Mouse (Mus musculus) kidney, adult 18-20 months (tissue): Measurements from ENCODE around the gene Cnksr3.

Source experiments
- DNase-seq: peaks from one replicate; pipeline ENCODE4 v3.0.0; 2021

The Cnksr3 gene

DNA sequence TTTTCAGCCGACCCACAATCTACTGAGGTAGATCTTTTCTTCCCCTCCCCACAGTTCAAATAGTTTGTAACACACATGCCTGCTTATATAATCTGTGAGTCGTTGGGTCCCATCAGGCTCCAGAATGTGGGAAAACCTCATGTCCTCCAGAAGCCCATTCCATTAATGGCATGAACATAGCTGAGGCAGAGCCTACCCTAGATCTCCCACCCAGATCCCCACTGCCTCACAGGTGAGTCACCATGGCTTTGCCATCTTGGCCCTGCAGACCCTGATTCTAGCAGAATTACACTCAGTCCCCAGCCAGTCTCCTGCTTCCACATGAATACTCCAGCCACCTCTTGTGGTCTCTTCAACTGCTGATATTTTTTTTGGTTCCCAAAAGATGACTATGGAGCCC lies 136.4 kb downstream of the Cnksr3 start:
- no peak for DNase-seq

DNA sequence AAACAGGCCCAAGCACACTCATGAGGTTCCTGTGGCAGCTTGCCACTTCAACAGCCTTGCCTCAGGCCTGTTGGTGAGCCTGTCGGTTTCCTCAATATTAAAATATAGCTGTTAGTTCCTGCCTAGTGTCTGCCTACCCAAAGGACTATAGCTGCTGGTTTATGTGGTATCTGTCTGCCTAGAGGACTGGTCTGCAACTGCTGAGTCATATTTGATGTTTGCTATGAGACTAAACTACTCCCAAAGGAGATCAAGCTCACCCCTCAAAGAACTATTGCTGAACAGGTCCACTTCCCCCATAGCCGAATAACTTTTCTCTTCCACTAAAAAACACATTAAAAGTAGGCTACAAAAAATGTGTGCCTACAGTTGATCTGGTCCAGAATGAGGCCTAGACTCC lies 137.8 kb downstream of the Cnksr3 start:
- no peak for DNase-seq

DNA sequence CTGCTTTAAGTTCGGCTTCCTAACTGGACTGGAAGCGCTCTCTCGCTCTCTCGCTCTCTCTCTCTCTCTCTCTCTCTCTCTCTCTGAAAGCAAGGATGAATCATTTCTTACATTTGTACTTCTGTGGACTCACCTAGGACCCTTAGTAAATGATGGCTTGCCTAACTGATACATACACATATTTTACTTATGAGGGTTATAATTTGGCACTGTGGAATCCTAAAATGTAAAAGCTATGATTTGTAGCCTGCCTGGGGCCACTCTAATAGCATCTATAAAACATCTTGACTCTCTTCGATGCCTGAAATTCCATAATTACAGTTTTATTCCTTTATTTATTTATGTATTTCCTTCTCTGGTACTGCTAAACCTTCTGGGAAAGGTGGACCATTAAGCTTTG lies 141.1 kb downstream of the Cnksr3 start:
- DNase-seq, result no peak

DNA sequence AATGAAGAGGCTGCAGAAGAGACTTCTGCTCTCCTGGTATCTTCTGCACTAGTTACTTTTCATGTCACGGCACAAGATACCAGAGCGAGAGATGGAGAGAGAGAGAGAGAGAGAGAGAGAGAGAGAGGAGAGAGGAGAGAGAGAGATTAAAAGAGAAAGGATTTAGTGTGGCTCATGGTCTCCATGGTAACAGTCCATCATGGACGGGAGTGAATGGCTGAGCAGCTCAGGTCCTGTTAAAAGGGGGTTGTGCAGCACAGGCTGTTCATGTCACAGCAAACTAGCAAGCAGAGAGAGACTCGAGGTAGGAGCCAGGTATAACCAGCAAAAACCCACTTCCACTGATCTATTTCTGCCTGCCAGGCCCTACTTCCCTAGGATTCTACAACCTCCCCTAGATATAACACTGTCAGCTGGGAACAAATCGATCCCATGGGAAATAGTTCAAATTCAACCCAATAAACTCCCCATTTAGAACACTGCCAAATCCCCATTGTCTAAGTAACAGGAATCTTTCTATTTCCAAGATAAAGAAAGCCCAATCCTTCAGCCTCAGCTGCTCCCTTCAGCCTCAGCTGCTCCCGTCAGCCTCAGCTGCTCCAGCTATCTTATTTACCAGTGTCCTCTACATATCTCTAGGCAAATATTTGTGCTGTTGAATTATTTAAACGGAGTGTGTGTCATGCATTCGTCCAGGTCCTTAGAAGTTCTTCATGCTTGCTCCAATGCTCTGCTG lies 141.8 kb downstream of the Cnksr3 start:
- no peak for DNase-seq

DNA sequence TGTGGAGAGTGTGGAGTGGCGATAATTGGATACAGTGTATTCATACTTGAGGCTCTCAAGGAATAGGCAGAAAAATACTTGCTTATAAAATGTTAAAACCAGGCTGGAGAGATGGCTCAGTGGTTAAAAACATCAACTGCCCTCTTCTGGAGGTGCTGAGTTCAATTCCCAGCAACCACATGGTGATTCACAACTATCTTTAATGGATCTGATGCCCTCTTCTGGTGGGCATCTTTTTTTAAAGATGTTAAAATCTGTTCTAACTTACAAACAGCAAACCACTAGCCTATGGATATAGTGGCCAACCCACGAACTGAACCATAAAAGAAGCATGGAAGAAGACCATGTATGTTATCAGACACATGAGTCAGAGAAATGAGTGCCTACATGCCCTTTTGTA lies 142.9 kb downstream of the Cnksr3 start:
- no peak for DNase-seq
